Mouse (Mus musculus) testis, adult 2 months (tissue): ENCODE measurements around the gene Pcna.

Experiments used
- CTCF ChIP-seq: fragments of 200-500 bp; IDR thresholded peaks from 2 replicates; pipeline ENCODE4 v1.5.1; 2012; ENCODE audit warnings: low read depth, mild to moderate bottlenecking, inconsistent platforms, low read length, moderate library complexity; ENCODE audit not compliant: control insufficient read depth, insufficient read depth, insufficient replicate concordance
- POLR2A ChIP-seq: fragments of 200-500 bp; IDR thresholded peaks from 2 replicates; pipeline ENCODE4 v1.6.1; 2012; ENCODE audit warnings: low read depth, mild to moderate bottlenecking, inconsistent platforms, low read length, moderate library complexity; ENCODE audit not compliant: control insufficient read depth

DNA sequence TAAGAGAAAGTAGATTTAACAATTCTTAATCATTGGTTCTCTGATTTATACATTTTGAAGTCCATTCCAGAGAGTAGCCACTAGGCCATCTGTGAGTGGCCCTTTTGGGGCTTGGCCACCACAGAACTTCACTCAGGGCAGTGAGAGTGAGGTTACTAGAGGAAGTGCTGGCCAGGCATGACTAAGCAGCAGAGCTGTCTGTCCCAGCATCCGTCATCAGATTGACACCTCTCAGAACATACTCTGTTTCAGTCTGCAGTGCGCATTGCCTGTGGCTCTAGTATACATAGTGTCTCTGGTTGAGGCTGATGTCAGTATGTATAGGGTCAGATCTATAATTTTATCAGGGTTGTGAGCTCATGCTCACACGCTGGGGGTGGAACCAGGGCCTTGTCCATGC is 16.1 kb upstream of the Pcna start:
- TF ChIP-seq POLR2A (no peak), CTCF (no peak)
